Mouse (Mus musculus) testis, adult 2 months (tissue): ENCODE measurements around the gene Brd3.

ENCODE experiments used
- CTCF ChIP-seq: fragments of 200-500 bp; IDR thresholded peaks from 2 replicates; pipeline ENCODE4 v1.5.1; 2012; ENCODE audit warnings: low read depth, mild to moderate bottlenecking, inconsistent platforms, low read length, moderate library complexity; ENCODE audit not compliant: control insufficient read depth, insufficient read depth, insufficient replicate concordance
- POLR2A ChIP-seq: fragments of 200-500 bp; IDR thresholded peaks from 2 replicates; pipeline ENCODE4 v1.6.1; 2012; ENCODE audit warnings: low read depth, mild to moderate bottlenecking, inconsistent platforms, low read length, moderate library complexity; ENCODE audit not compliant: control insufficient read depth

DNA sequence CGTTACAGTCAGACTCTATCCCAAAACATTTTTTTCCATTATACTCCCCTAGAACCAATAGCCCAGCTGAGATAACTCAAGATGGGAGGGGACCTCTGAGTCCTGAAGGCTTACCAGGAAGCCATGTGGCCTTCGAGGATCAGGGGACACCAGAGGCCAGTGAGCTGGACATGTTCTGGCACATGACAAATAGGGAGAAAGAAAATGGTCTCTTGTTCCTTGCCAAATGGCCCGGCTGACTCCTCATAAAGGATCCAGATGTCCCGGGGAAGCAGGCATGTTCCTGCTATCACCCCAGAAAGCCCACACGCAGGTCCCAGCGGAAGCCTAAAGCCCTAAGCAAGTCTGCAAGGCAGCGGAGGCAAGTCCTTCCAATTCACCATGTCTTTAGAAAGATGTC lies 83.9 kb downstream of the Brd3 start:
- no peak for TF ChIP-seq CTCF
- no peak for TF ChIP-seq POLR2A
